Mouse (Mus musculus) spleen, postnatal 10 days (tissue): ENCODE data around the gene Mpz.
"Not testable (repeated sequence)": the region's sequence is repeated elsewhere in the genome, so short reads cannot be mapped to it uniquely, and the experiment has no call there.

Source experiments
- DNase-seq, 2 experiments: peaks; one replicate each; pipeline ENCODE4 v3.0.0; 2021 to 2022; ENCODE audit warnings: low spot score in 2 of 2

Mpz gene

GRCm38 (mm10) chr1:171129251-171129650 is 21.3 kb upstream of the Mpz start:
- no peak for DNase-seq

DNA sequence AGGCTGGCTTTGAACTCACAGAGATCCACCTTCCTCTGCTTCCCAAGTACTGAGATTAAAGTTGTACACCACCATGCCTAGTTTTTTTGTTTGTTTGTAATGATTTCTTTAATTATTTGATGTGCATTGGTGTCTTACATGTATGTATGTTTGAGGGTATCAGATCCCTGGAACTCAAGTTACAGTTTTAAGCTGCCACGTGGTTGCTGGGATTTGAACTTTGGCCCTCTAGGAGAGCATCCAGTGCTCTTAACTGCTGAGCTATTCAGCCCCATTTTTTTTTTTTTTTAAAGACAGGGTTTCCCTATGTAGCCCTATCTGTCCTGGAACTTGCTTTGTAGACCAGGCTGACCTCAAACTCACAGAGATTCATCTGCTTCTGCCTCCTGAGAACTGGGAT is 19.5 kb upstream of the Mpz start:
- no peak for DNase-seq

- no peak for DNase-seq
Observed at GRCm38 (mm10) chr1:171135600-171135999, 14.9 kb upstream of the Mpz start.

GRCm38 (mm10) chr1:171137486-171138155 is 12.9 kb upstream of the Mpz start:
- not testable (repeated sequence) for DNase-seq

DNA sequence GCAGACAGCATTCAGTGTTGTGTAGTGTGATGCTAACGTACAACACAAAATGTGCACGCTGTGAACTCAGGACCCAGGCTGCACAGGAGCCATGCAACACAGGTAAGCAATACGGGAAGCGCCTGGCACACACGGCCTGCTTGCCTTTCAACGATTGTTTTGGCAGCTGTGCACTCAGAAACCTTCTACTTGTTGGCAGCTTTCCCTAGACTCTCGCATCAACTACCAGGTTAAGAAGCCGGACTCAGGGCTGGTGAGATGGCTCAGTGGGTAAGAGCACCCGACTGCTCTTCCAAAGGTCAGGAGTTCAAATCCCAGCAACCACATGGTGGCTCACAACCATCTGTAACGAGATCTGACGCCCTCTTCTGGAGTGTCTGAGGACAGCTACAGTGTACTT is 7.5 kb upstream of the Mpz start:
- not testable (repeated sequence) for DNase-seq

DNA sequence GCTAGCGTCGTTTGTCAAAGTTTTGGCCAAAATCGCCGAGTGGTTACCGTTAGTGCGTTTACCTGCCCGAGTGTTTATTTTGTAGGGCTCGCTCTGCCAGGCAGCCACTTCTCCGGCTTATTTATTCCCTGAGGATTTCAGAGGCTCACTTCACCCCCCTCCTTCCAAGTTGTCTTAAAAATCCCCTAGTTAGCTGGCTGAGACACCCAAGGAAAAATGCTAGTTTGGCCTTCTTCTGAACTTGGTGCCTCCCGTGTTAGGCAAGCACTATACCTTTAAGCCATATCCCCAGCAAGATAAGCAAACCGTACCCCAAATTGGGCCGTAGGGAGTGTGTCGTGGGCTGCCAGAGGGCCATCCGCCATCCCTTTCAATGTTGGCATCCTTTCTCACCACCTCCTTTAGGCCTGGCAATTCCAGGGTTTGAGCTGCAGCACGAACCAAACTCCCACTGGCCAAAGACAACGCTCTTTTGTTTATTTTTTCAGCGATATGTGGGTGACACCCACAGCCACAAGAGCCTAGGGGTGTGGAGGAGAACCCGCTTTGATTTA is 404 bp downstream of the Mpz start:
- no peak for DNase-seq

DNA sequence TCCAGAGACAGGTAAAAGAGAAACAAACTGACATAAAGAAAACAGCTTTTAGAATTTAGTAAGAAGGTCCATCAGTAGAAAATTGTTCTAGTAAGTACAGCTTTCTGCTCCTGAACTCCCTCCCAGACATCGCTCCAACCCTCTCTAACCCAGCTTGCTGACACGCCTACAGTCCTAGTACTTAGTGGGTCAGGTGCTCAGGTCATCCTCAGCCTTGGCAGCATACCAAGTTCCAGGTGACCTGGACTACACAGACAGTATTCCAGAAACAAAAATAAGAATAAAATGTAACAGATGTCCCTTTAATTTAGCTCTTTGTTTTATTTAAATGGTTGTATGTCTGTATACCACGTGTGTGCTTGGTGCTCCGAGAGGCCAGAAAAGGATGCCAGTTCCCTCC is 1.5 kb downstream of the Mpz start:
- no peak for DNase-seq

GRCm38 (mm10) chr1:171156644-171157043 is 6.1 kb downstream of the Mpz start:
- DNase-seq = no peak

DNA sequence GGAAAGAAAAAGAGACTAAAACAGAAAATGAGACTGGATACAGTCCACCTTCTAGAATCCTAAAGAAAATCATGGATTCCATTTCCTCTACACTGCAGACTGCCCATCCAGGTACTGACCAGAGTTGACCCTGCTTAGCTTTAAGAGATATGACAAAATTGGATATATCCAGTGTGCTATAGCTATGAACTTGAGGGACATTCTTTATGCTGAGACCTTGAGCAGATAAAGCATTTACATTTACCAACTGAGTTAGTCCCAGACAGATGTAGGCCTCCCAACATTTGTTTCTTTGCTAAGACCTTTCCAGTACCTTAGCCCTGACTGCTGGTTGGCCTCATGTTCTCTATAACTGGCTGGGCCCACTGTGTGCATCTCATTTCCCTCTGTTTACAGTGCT is 7.5 kb downstream of the Mpz start:
- no peak for DNase-seq

DNA sequence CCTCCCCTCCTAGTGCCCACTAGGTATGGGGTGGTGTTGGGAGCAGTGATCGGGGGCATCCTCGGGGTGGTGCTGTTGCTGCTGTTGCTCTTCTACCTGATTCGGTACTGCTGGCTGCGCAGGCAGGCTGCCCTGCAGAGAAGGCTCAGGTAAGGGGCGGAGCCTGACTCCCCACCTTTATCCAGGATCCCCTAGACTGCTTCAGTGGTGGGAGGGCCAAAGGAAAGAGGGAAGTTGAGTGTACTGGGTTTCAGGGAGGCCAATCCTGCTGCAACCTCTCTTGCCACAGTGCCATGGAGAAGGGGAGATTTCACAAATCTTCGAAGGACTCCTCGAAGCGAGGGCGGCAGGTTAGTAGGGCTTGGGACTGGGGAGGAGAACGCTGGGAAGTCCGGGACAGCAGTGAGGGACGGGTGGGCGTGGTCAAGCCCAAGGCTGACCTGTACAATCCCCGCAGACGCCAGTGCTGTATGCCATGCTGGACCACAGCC is 9.0 kb downstream of the Mpz start:
- no peak for DNase-seq

DNA sequence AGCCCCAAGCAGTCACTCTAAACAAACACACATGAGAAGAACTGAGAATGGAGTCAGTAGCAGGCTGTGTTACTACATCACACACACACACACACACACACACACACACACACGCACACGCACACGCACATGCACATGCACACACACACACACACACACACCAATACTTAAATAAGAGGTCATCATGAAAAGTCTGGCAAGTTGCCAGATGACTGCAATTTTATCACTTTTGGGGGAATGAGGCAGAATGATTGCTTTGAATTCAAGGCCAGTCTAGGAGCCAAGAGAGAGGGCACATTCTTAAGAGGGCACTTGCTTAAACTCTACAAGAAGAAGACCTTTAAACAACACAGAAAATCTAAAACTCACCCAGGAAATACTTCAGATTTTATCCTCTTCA is 12.0 kb downstream of the Mpz start:
- DNase-seq = no peak

DNA sequence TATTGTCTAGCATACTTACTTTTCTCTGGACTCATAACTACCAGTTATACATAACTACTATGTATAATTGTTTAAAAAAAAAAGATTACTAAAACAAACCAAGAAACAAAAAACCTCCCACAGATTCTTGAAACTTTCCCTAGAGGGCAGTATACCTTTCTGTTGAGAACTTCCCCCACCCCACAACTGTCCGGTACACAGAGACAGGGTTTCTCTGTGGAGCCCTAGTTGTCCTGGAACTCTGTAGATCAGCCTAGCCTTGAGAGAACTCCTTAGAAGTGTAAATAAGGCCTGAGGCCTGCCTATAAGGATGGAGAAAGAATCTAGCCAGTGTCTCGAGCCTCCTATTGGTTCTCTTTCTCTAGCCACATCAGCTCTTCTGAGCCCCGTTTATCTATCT is 13.7 kb downstream of the Mpz start:
- DNase-seq = no peak

DNA sequence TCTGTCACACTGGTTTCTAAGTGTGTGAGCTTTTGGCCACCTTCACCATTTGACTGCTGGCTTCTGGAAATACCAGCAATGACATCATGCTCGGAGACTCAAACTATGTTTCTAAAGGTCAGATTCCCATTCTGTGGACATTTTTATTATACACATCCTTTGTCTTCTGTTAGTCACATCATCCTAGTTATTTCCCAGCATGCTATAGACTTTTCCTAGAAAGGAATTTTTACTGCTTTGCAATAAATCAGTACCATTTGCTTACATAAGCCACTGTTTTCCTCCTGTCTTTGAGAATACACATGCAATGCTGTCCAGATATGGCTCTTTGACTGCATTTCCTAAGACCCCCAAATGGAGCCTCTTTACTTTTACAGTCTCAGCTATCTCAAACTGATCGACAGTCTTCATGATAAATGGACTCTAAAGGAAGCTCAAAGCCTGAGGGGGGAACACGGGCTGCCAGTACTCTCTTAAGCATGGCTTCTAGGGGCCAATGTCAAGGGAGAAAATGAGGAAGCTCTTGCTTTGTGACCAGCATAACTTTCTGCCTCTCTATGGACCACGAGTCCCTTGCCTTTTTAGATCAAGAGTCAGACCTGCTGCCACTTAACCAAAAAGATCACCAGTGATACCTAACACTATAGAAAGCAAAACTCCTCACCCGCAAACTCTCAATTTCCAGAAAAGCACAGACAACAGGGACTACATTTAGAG is 15.3 kb downstream of the Mpz start:
- no peak for DNase-seq

- no peak for DNase-seq
Observed at GRCm38 (mm10) chr1:171168906-171169305, 18.4 kb downstream of the Mpz start.

DNA sequence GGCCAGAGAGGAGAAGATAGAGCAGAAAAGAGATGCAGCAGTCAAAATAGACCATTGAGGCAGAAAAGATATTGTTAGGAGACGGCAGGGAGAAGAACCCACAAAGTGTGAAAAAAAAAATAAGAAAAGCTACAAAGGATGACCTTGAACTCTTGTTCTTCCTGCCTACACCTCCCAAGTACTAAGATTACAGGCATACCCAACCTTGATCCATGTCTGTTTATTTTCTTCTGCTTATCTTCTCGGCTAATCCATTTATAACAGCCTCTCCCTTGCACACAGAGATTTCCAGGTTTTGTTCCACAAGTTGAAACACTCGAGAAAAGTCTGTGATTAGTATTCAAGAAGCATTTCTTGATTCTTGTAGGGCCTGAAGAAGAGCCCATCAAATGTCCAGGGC is 19.4 kb downstream of the Mpz start:
- DNase-seq = no peak

DNA sequence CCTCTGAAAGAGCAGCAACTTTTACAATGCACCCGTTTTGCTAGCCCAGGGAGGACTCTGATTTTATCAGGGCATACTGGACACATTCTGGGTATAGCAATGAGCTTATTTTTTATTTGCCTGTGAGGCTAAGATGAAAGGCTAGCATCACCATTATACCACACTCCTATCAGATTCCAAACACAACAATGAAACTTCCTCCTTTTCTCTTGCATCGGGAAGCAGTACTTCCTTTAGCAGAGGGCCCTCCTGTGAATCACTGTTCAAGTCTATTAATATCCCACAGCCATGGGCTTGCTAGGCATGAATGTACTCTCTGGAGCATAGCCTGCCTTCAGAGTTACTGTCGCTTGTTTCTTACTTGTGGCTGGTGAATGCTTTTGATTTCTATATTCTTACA is 20.6 kb downstream of the Mpz start:
- no peak for DNase-seq

DNA sequence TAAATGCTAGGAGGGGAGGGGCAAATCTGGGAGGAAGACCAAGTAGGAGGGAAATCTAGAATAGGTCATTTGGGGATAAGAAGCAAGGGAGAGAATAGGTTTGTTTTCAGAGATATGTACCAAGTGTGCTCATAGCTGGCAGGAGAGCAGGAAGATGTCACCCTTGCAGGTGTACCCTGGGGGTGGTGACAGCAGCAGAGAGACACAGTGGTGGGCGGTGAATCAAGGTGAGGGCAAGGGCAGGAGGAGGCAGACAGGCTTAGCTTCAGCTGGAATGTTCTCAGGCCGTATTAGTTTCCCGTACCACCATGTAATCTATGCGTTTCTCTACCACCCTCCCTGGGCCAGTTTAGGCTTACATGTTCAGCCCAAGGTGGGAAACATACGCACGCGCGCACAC is 22.3 kb downstream of the Mpz start:
- DNase-seq = no peak

DNA sequence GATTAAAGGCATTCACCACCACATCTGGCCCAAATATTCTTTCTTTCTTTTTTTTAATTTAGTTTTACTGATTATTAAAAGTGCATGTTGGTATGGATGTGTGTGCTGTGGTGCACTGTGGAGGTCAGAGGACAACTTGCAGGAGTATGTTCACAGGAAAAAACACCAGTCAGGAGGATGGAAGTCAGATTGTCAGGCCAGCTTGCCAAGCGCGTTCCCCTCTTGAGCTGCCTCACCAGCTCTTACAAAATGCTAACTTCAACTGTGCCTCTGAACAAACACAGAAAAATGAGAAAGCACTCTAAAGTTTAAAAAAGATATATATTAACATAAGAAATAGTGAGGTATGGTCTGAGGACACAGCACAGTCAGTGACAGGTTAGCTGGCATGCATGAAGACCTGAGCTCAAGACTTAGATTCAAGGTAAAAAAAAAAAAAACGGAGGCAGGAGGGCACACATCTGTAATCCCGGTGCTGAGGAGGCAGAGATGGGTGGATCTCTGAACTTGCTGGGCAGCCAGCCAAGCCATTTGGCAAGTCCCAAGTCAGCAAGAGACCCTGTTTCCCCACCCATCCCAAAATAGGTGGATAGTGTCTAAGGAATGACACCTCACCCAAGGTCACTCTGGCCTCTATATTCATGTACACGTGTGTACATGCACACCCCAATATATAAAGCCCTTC is 29.1 kb downstream of the Mpz start:
- DNase-seq = no peak

- no peak for DNase-seq
Observed at GRCm38 (mm10) chr1:171183025-171183424, 32.5 kb downstream of the Mpz start.

- no peak for DNase-seq
Observed at GRCm38 (mm10) chr1:171183620-171184019, 33.1 kb downstream of the Mpz start.

DNA sequence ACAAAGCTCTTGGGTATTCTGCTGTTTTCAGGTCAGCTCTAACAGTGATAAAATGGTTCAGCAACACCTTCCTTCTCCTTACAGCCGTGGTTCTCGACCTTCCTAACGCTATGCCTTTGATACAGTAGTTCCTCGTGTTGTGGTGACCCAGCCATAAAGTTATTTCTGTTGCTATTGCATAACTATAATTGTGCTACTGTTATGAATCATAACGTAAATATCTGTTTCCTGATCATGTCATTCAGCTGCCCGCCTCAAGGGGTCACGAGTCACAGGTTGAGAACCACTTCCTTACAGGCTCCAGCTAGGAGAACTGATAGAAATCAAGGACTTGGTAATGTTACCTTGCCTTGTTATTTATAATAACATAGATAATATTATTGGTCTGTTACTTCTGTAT is 33.8 kb downstream of the Mpz start:
- DNase-seq = peak in 1 of 2 experiments; percentile 60

- DNase-seq = no peak
Observed at GRCm38 (mm10) chr1:171185655-171186054, 35.1 kb downstream of the Mpz start.
